Mouse (Mus musculus) midbrain, embryonic 10.5 days (tissue): ENCODE measurements at regions not wholly inside any gene's neighbourhood (a gene's known extent, or its start where the extent isn't known, plus 50 kb on each side); places are given as distances from the start of the nearest gene placed in this dataset.

Experiments used
- DNase-seq: peaks from one replicate; pipeline ENCODE4 v3.0.0-alpha.2; 2017; ENCODE audit warnings: low spot score
- H3K27ac ChIP-seq: fragments of 300-500 bp; sonication (generic); replicated peaks from 2 replicates; pipeline ENCODE4 v1.5.1; 2016; ENCODE audit warnings: mild to moderate bottlenecking
- H3K27me3 ChIP-seq: fragments of 300-500 bp; sonication (generic); 2 replicates; pipeline ENCODE4 v1.6.1; 2016; ENCODE audit warnings: low read depth, mild to moderate bottlenecking; ENCODE audit not compliant: poor library complexity, severe bottlenecking
- H3K36me3 ChIP-seq: fragments of 300-500 bp; sonication (generic); 2 replicates; pipeline ENCODE4 v1.6.1; 2016; ENCODE audit warnings: mild to moderate bottlenecking, moderate library complexity
- H3K4me1 ChIP-seq: fragments of 300-500 bp; sonication (generic); 2 replicates; pipeline ENCODE4 v1.6.1; 2016
- H3K4me3 ChIP-seq: fragments of 300-500 bp; sonication (generic); 2 replicates; pipeline ENCODE4 v1.5.1; 2016; ENCODE audit warnings: mild to moderate bottlenecking, moderate library complexity
- H3K9me3 ChIP-seq: fragments of 300-500 bp; sonication (generic); replicated peaks from 2 replicates; pipeline ENCODE4 v1.6.1; 2016; ENCODE audit warnings: mild to moderate bottlenecking
- WGBS: fragments of 180-500 bp; shearing (Covaris S2); methylation state at CpG from one replicate; pipeline ENCODE4 v1.1.7; 2016; 5-methylcytosine and 5-hydroxymethylcytosine counted together

DNA sequence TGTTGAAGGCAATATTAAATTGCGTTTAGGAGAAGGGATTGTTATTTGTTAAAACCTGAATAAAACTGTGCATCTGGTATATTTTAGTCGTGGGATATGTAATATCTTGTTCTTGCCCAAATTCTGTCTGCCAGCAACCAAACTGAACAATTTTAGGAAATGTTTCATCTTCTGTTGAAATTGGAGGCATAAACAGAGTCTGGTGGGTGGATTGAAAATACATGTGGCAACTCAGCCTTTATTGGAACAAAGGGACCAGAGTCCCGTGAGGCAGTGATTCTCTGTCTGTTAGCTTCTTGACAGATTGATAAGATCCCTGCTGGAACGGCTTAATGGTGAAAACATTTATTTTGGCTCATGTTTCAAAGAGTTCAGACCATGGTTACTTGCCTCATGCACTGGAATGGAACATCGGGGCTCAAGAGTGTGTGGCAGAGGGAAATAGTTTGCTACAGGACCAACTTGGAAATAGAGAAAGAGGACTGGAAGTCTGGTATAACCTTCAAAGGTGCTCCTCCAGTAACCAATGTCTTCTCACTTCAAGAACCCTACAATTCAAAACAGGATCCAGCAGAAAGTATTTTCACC is 640.7 kb downstream of the Tox3 start:
- WGBS: 68% methylated on average over 5 of the region's 5 CpGs
- no peak for DNase-seq
- no peaks in the 10 kb centered on the region for H3K36me3 ChIP-seq
- no peak overlapping the region for H3K27ac ChIP-seq
- H3K4me3 ChIP-seq: no peak overlapping the region
- H3K4me1 ChIP-seq: no peaks in the 10 kb centered on the region
- H3K9me3 ChIP-seq: no peaks in the 10 kb centered on the region
- H3K27me3 ChIP-seq: no peaks in the 10 kb centered on the region

DNA sequence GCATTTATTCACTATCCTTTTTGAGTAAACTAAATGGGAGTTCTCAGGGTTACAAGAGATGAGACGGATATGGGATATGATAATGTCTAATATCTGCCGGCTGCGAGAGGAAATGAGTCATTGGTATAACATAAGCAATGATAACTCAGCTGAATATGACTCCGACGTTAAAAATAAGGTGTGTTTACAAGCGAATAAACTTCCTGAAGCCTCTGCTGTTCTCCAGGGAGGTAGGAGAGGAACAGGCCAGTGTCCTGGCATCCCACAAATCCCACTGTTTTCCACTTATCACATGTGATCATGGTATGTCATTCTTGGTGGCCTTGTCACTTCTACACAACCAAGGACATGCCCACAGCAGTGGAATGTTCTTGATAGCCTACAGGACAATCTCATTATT is 641.7 kb upstream of the Sall1 start:
- Histone ChIP-seq H3K4me3 (no peak overlapping the region), H3K36me3 (no peaks in the 10 kb centered on the region), H3K4me1 (0 out of 2 replicates have a peak, but pooled peaks cover under 1% of the 10 kb centered on the region), H3K27ac (no peak overlapping the region), H3K9me3 (0 out of 2 replicates have a peak, but pooled peaks cover 3% of the 10 kb centered on the region), H3K27me3 (peaks cover 22% of the 10 kb centered on the region)
- no peak for DNase-seq
- 95% methylated on average over 6 of the region's 6 CpGs for WGBS

DNA sequence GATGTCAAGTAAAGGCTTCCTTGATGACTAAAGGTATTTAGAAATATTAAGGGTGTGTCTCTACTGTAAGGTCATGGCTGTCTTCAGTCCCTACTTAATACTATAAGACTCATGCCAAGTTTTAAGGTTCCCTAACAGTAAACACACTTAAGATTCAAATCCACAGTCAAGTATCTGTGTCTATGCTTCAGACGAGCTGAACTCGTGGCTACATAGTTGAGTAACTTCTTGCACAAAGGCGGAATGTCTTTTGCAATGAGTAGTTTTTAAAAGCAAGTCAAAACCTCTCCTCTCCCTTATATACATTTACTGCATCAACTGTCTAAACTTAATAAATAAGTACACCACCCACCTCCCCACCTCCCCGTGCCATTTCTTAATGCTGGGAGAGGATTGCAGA is 637.0 kb upstream of the Sall1 start:
- no peak for DNase-seq
- Histone ChIP-seq H3K9me3 (no peaks in the 10 kb centered on the region), H3K4me3 (no peak overlapping the region), H3K4me1 (peaks cover 30% of the 10 kb centered on the region), H3K27ac (no peak overlapping the region), H3K36me3 (no peaks in the 10 kb centered on the region), H3K27me3 (peaks cover 53% of the 10 kb centered on the region)
- 93% methylated on average over 4 of the region's 4 CpGs for WGBS

DNA sequence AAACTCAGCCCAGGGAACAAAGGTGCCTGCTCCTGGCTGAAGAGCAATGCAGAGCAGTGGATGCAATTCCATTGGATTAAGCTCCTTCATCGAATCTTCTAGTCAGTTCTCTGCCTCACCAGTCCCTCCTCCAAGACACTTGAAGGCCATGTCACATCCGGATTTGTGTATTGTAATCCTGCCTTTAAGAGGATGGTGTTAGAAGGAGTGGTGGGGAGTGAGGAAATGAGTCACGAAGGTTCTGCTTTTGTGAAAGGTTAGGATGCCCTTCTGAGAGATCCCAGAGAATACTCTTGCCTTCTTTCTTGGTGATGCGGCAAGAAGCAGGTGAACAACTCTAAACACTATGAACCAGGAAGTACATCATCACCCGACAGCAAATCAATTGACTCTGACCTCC is 636.4 kb upstream of the Sall1 start:
- Histone ChIP-seq H3K27me3 (peaks cover 59% of the 10 kb centered on the region), H3K9me3 (no peaks in the 10 kb centered on the region), H3K36me3 (no peaks in the 10 kb centered on the region), H3K4me1 (peaks cover 30% of the 10 kb centered on the region), H3K27ac (no peak overlapping the region), H3K4me3 (no peak overlapping the region)
- WGBS: 65% methylated on average over 5 of the region's 5 CpGs
- no peak for DNase-seq

DNA sequence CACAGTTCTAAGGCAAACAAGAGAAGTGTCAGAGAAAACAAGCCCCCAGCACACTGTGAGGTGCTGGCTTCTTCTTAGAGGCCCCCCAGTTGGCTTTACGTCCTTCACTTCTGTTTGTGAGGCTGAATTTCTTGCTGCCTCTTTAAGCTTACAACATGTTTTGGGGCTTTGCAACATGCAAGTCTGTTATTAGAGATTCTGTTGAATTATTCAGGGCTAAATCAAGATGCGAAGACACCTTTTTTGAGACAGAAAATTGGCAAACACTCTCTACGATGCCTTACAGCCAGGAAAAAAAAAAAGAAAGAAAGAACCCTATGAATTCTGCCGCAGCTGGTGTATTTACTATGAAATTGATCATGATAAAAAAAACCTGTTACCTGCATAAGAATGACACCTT is 635.6 kb upstream of the Sall1 start:
- peak; percentile 20 for DNase-seq
- H3K27me3 ChIP-seq: peaks cover 61% of the 10 kb centered on the region
- H3K4me1 ChIP-seq: peaks cover 30% of the 10 kb centered on the region
- 43% methylated on average over 4 of the region's 4 CpGs for WGBS
- H3K4me3 ChIP-seq: no peak overlapping the region
- no peak overlapping the region for H3K27ac ChIP-seq
- H3K9me3 ChIP-seq: no peaks in the 10 kb centered on the region
- no peaks in the 10 kb centered on the region for H3K36me3 ChIP-seq

DNA sequence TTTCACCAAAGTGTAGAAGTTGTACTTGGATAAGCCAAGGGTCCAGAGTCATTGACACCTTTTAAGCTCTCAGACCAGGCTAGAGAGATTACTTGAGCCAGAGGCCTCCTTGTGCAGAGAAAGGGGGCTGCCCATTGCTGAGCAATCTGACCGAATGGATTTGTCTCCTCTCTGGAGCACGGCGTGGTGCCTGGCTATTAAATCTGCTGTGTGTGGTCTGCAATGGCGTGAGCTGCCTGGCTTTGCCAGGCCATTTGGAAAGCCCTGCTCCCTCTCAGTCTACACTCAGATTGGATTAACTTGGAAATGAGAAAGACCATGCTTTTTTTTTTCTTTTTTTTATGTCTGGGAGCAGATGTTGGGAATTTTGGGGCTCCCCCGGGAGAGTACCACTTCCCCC is 633.3 kb upstream of the Sall1 start:
- Histone ChIP-seq H3K4me3 (no peak overlapping the region), H3K36me3 (no peaks in the 10 kb centered on the region), H3K27ac (no peak overlapping the region), H3K27me3 (peaks cover 55% of the 10 kb centered on the region), H3K4me1 (peaks cover 30% of the 10 kb centered on the region), H3K9me3 (no peaks in the 10 kb centered on the region)
- WGBS: 34% methylated on average over 5 of the region's 5 CpGs
- DNase-seq: peak; percentile 35

DNA sequence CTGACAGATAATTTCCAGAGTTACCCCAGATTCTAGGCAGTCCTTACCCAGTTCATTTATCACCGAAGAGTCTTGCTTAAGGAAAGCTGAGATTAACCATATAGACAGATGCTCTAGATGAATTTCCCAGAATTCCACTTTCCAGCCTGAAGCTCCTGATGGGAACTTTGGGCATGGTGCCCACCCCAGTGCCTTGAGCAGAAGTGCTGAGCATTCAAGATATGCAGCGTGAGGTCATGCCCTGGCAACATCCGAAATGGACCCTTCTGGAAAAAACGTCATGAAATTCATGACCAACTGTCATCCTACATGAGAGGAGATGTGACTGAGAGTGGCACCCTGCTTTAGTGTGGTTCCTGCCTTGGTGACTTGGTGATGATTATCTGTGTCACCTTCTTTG is 629.9 kb upstream of the Sall1 start:
- Histone ChIP-seq H3K27ac (no peak overlapping the region), H3K4me3 (no peak overlapping the region), H3K36me3 (no peaks in the 10 kb centered on the region), H3K4me1 (peaks cover 12% of the 10 kb centered on the region), H3K9me3 (no peaks in the 10 kb centered on the region), H3K27me3 (peaks cover 30% of the 10 kb centered on the region)
- no peak for DNase-seq
- WGBS: 89% methylated on average over 4 of the region's 4 CpGs

DNA sequence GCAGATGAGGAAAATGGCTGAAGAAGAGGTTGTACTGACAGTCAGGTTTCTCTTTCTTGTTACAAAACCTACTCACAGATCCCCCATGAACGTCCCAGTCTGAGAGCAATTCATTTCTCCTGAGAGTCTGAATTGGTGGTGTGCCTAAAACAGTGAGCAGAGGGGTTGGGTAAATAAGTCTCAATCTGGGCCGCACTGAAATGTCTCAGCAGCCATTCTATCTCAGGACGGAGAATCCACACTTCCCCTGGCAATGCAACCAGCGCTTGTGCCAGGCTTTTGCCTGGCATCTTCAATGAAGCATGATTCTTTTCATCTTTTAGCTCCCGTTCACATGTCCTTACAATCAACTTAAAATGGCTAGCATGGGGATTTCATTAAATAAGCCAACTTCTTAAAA is 628.7 kb upstream of the Sall1 start:
- no peaks in the 10 kb centered on the region for H3K9me3 ChIP-seq
- WGBS: 89% methylated on average over 5 of the region's 5 CpGs
- no peak for DNase-seq
- H3K27ac ChIP-seq: no peak overlapping the region
- H3K4me3 ChIP-seq: no peak overlapping the region
- peaks cover 19% of the 10 kb centered on the region for H3K27me3 ChIP-seq
- no peaks in the 10 kb centered on the region for H3K36me3 ChIP-seq
- H3K4me1 ChIP-seq: peaks cover 8% of the 10 kb centered on the region

DNA sequence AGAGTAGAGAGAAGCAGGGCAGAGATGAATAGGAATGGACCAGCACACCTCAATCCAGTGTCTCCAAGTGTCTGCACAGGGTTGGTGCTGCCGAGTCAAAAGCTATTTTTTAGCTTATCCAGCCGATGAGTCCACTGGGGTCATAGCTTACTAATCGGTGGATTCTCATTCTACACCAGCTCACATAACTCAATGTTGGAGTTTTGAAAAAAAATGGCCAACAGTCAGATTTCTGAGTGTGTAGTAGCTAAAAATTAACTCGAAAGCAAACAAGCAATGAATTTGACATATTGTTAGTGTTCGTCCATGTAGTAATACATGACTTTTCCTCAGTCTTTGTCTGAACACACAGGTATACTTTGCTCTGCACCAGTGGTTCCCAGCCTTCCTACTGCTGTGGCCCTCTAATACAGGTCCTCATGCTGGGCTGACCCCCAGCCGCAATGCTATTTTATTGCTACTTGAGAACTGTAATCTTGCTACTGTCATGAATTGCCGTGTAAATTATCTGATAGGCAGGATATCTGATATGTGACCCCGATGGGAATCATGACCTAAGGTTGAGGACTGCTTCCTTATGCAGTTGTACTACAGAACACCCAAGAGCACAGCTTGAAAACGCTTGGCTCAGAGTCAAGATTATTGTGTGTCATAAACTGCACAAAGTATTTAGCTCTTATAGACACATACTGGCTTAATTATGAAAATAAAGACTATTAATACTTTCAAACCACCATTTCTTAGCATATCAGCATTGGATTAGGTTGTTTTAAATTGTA is 621.1 kb upstream of the Sall1 start:
- H3K27ac ChIP-seq: no peak overlapping the region
- H3K4me1 ChIP-seq: no peaks in the 10 kb centered on the region
- 93% methylated on average over 9 of the region's 9 CpGs for WGBS
- peaks cover 5% of the 10 kb centered on the region; the same call in 1 of the 2 replicates for H3K27me3 ChIP-seq
- H3K36me3 ChIP-seq: no peaks in the 10 kb centered on the region
- no peak overlapping the region for H3K4me3 ChIP-seq
- DNase-seq: no peak
- no peaks in the 10 kb centered on the region for H3K9me3 ChIP-seq

DNA sequence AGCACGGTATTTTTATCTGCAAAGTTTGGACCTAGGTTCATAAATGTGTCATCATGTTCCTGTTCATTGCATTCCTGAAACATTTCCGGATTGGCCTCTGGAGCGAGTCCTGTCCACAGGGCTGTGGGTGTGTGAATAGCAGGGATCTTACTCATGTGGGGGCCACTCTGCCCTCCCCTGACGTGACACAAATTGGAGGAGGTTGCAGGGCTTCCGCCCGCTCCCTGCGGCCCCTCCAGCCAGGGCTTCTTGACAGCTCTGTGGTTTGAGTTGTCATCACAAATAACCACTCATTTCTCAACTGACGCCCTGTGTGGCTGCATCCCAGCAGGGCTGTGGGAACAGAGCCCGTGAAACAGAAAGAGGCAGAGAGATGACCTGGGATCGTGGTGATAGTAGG is 619.9 kb upstream of the Sall1 start:
- H3K27me3 ChIP-seq: peaks cover 10% of the 10 kb centered on the region; the same call in 1 of the 2 replicates
- H3K9me3 ChIP-seq: no peaks in the 10 kb centered on the region
- no peaks in the 10 kb centered on the region for H3K36me3 ChIP-seq
- no peak for DNase-seq
- H3K4me3 ChIP-seq: no peak overlapping the region
- no peak overlapping the region for H3K27ac ChIP-seq
- peaks cover 10% of the 10 kb centered on the region; the same call in 1 of the 2 replicates for H3K4me1 ChIP-seq
- WGBS: 88% methylated on average over 10 of the region's 10 CpGs

DNA sequence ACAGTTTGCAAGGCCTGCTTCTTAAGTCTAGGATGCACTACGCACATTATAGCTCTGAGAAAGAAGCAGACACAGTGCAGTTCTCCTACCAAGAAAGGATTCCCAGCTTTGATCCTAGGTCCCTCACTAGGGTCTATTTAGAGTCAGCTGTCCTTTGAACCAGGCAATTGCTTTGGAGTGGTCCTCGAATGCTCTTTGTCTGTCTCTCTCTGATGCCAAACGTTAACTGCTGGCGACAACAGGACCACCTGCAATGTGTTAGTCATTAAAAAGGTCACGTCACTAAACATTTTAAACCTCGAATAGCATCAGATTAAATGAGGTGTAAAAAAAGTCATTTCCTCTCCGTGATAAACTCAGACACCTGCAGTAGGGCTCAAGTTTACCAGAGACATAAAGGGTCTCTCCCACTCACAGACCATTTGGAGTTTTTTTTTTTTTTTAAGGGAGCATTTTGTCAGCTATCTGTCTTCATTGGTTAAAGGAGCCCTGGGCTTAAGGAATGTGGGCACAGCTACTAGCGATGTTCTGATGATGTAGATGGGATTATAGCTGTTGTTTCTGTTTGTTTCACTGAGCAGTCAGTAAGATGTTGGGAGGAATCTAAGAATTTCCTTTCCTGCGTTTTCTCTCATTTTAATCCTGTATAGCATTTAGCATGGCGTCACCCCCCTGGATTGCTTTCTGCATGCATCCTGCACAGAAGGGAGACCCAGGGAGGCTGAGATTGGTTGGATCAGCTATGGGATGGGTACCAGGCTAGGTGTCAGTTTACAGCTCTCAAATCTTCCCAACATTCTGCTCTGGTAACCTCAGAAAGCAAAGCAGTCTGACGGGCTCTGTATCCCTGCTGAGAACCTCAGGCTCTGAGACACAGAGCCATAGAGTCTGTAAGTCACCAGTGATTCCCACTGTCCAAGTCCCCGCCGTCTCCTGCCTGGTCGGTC is 615.3 kb upstream of the Sall1 start:
- Histone ChIP-seq H3K36me3 (no peaks in the 10 kb centered on the region), H3K9me3 (no peaks in the 10 kb centered on the region), H3K4me1 (peaks cover 22% of the 10 kb centered on the region), H3K4me3 (no peak overlapping the region), H3K27me3 (peaks cover 10% of the 10 kb centered on the region; the same call in 1 of the 2 replicates), H3K27ac (no peak overlapping the region)
- 32% methylated on average over 14 of the region's 14 CpGs for WGBS
- no peak for DNase-seq

DNA sequence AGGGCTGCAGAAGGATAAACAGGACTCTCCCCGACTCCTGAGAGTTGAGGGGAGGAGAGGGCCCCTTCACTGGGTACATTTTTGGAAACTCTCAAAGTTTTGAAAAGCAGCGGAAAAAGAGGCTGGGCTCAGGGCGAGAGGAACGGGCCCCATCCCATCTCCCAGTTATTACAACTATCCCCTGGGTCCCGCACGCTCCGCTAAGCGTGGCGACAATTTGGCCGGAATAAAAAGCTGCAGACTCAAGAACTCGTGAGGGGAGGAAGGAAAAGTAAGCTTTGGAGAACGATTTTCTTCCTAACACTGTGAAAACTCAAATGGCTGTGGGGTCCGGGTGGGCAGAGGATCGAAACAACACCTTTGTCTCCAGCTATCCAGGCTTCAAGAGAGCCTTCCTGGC is 611.4 kb upstream of the Sall1 start:
- no peak overlapping the region for H3K4me3 ChIP-seq
- 71% methylated on average over 14 of the region's 14 CpGs for WGBS
- no peaks in the 10 kb centered on the region for H3K9me3 ChIP-seq

More for the DNA sequence above, 611.4 kb upstream of the Sall1 start:
- Histone ChIP-seq H3K36me3 (no peaks in the 10 kb centered on the region), H3K27ac (peak overlapping the region; percentile 33; the same call in 1 of the 2 replicates), H3K27me3 (peaks cover 7% of the 10 kb centered on the region; the same call in 1 of the 2 replicates), H3K4me1 (peaks cover 22% of the 10 kb centered on the region)
- no peak for DNase-seq
